Mouse (Mus musculus) forebrain, postnatal 0 days (tissue): ENCODE data around the gene Gas7. TPM values are rescaled to one million over a fixed set of nuclear protein-coding genes. Genes with fewer than 3 reads are reported as not detected.

Experiments
- ATAC-seq: fragments of 200-750 bp; cut with Nextera tagmentation; 2 replicates; pipeline ENCODE4 v1.8.0; 2017; ENCODE audit warnings: mild to moderate bottlenecking, moderate library complexity
- DNase-seq: peaks from one replicate; pipeline ENCODE4 v3.0.0-alpha.2; 2015
- H3K27ac ChIP-seq: fragments of 300-500 bp; sonication (generic); 2 replicates; pipeline ENCODE4 v1.5.1; 2014; ENCODE audit warnings: low read depth, mild to moderate bottlenecking, antibody characterized with exemption, low read length, moderate library complexity, mixed read lengths
- H3K27me3 ChIP-seq: fragments of 300-500 bp; sonication (generic); 2 replicates; pipeline ENCODE4 v1.6.1; 2014; ENCODE audit warnings: mild to moderate bottlenecking, low read length, mixed read lengths; ENCODE audit not compliant: insufficient read depth
- H3K36me3 ChIP-seq: fragments of 300-500 bp; sonication (generic); 2 replicates; pipeline ENCODE4 v1.6.1; 2014; ENCODE audit warnings: mild to moderate bottlenecking, moderate library complexity; ENCODE audit not compliant: insufficient read depth
- H3K4me1 ChIP-seq: fragments of 300-500 bp; sonication (generic); 2 replicates; pipeline ENCODE4 v1.6.1; 2014; ENCODE audit warnings: antibody characterized with exemption; ENCODE audit not compliant: insufficient read depth
- H3K4me2 ChIP-seq: fragments of 300-500 bp; sonication (generic); 2 replicates; pipeline ENCODE4 v1.6.1; 2014; ENCODE audit warnings: low read depth, mild to moderate bottlenecking, moderate library complexity
- H3K4me3 ChIP-seq: fragments of 300-500 bp; sonication (generic); 2 replicates; pipeline ENCODE4 v1.5.1; 2014; ENCODE audit warnings: low read depth, low read length, mixed read lengths
- H3K9ac ChIP-seq: fragments of 300-500 bp; sonication (generic); 2 replicates; pipeline ENCODE4 v1.6.1; 2014; ENCODE audit warnings: mild to moderate bottlenecking
- H3K9me3 ChIP-seq: fragments of 300-500 bp; sonication (generic); 2 replicates; pipeline ENCODE4 v1.6.1; 2016; ENCODE audit warnings: low read length
- CTCF ChIP-seq: sonication (generic); IDR thresholded peaks from 2 replicates; pipeline ENCODE4 v1.5.1; 2016; ENCODE audit warnings: antibody characterized with exemption, control low read depth, low read depth
- WGBS: fragments of 180-500 bp; shearing (Covaris S2); extraction: QIAGEN DNeasy Blood & Tissue Kit; methylation state at CpG from one replicate; pipeline ENCODE4 v1.1.7; 2014; 5-methylcytosine and 5-hydroxymethylcytosine counted together
- polyA plus RNA-seq: library from polyadenylated mRNA; unstranded; fragments of >200 nt; fragmentation: Nextera tagmentation; extraction: Ambion mirVana; gene quantifications from 2 replicates; pipeline ENCODE4 v1.2.1, GENCODE M21; 2015
- total RNA-seq: library from RNA; depleted of rRNA; stranded (reverse); fragments of >200 nt; gene quantifications from 2 replicates; pipeline ENCODE4 v1.2.3, GENCODE M21; 2014

Gene Gas7
- total and polyA plus RNA-seq, 2 experiments from 2014 or later = 124 to 176 TPM

GRCm38 (mm10) chr11:67513001-67513400 lies 57.8 kb downstream of the Gas7 start:
- 0 out of 2 replicates have a peak, but pooled peaks cover 4% of the 10 kb centered on the region for H3K9me3 ChIP-seq
- DNase-seq (no peak), ATAC-seq (no peak)
- no peaks in the 10 kb centered on the region for H3K36me3 ChIP-seq
- H3K4me3 ChIP-seq = no peak overlapping the region
- H3K4me2 ChIP-seq = no peak overlapping the region
- no peak overlapping the region for H3K9ac ChIP-seq
- no peaks in the 10 kb centered on the region for H3K4me1 ChIP-seq
- 86% methylated on average over 4 of the region's 4 CpGs for WGBS
- H3K27me3 ChIP-seq = no peaks in the 10 kb centered on the region
- no peak overlapping the region for H3K27ac ChIP-seq
- no peak for TF ChIP-seq CTCF

- Histone ChIP-seq H3K4me1 (no peaks in the 10 kb centered on the region), H3K9ac (no peak overlapping the region), H3K27me3 (no peaks in the 10 kb centered on the region), H3K4me3 (no peak overlapping the region), H3K9me3 (0 out of 2 replicates have a peak, but pooled peaks cover 4% of the 10 kb centered on the region), H3K27ac (no peak overlapping the region), H3K36me3 (no peaks in the 10 kb centered on the region), H3K4me2 (no peak overlapping the region)
- DNase-seq = no peak
- peak; percentile 56; the same call in 1 of the 2 replicates for TF ChIP-seq CTCF
- WGBS = 87% methylated on average over 8 of the region's 8 CpGs
- ATAC-seq = no peak
Observed at GRCm38 (mm10) chr11:67514401-67514800, 59.2 kb downstream of the Gas7 start.

- H3K27me3 ChIP-seq = no peaks in the 10 kb centered on the region
- no peak overlapping the region for H3K4me3 ChIP-seq
- no peak overlapping the region for H3K27ac ChIP-seq
- no peak overlapping the region for H3K9ac ChIP-seq
- no peaks in the 10 kb centered on the region for H3K4me1 ChIP-seq
- no peaks in the 10 kb centered on the region for H3K36me3 ChIP-seq
- H3K9me3 ChIP-seq = 0 out of 2 replicates have a peak, but pooled peaks cover 4% of the 10 kb centered on the region
- no peak overlapping the region for H3K4me2 ChIP-seq
- TF ChIP-seq CTCF = no peak
- WGBS = 61% methylated on average over 5 of the region's 5 CpGs
- no peak for ATAC-seq
- no peak for DNase-seq
Observed at GRCm38 (mm10) chr11:67515020-67515911, 60.0 kb downstream of the Gas7 start.

- ATAC-seq = no peak
- TF ChIP-seq CTCF = no peak
- Histone ChIP-seq H3K4me3 (no peak overlapping the region), H3K9me3 (0 out of 2 replicates have a peak, but pooled peaks cover 4% of the 10 kb centered on the region), H3K4me1 (no peaks in the 10 kb centered on the region), H3K9ac (no peak overlapping the region), H3K4me2 (no peak overlapping the region), H3K36me3 (no peaks in the 10 kb centered on the region), H3K27me3 (no peaks in the 10 kb centered on the region), H3K27ac (no peak overlapping the region)
- DNase-seq = no peak
- WGBS = 74% methylated on average over 3 of the region's 3 CpGs
Observed at GRCm38 (mm10) chr11:67515912-67516305, 60.7 kb downstream of the Gas7 start.

GRCm38 (mm10) chr11:67517748-67518147 lies 62.5 kb downstream of the Gas7 start:
- DNase-seq (no peak), ATAC-seq (no peak)
- Histone ChIP-seq H3K9ac (no peak overlapping the region), H3K27me3 (no peaks in the 10 kb centered on the region), H3K4me1 (no peaks in the 10 kb centered on the region), H3K4me3 (no peak overlapping the region), H3K4me2 (no peak overlapping the region), H3K9me3 (0 out of 2 replicates have a peak, but pooled peaks cover 4% of the 10 kb centered on the region), H3K27ac (no peak overlapping the region), H3K36me3 (no peaks in the 10 kb centered on the region)
- 75% methylated on average over 2 of the region's 2 CpGs for WGBS
- TF ChIP-seq CTCF = peak; percentile 36; the same call in 1 of the 2 replicates

GRCm38 (mm10) chr11:67518985-67519384 lies 63.7 kb downstream of the Gas7 start:
- ATAC-seq (peak; percentile 88), DNase-seq (peak; percentile 29)
- Histone ChIP-seq H3K9me3 (0 out of 2 replicates have a peak, but pooled peaks cover 4% of the 10 kb centered on the region), H3K4me2 (no peak overlapping the region), H3K27ac (no peak overlapping the region), H3K9ac (no peak overlapping the region), H3K4me1 (no peaks in the 10 kb centered on the region), H3K27me3 (no peaks in the 10 kb centered on the region), H3K36me3 (no peaks in the 10 kb centered on the region), H3K4me3 (no peak overlapping the region)
- WGBS = 82% methylated on average over 8 of the region's 8 CpGs
- no peak for TF ChIP-seq CTCF

GRCm38 (mm10) chr11:67522671-67523070 lies 67.4 kb downstream of the Gas7 start:
- Histone ChIP-seq H3K36me3 (no peaks in the 10 kb centered on the region), H3K4me1 (peaks cover 10% of the 10 kb centered on the region), H3K27me3 (no peaks in the 10 kb centered on the region), H3K9me3 (0 out of 2 replicates have a peak, but pooled peaks cover 3% of the 10 kb centered on the region), H3K4me3 (no peak overlapping the region), H3K4me2 (no peak overlapping the region), H3K9ac (no peak overlapping the region), H3K27ac (no peak overlapping the region)
- 91% methylated on average over 2 of the region's 2 CpGs for WGBS
- DNase-seq = no peak
- TF ChIP-seq CTCF = no peak
- no peak for ATAC-seq
